Mouse (Mus musculus) MEL (cell line): ENCODE data around the gene Gm20662. TPM values are rescaled to one million over a fixed set of nuclear protein-coding genes. Genes with fewer than 3 reads are reported as not detected.
A peak's percentile ranks its signal among the peaks of the same experiment; 100 is the strongest.

Source experiments
- DNase-seq: peaks from one replicate; pipeline ENCODE4 v3.0.0; 2011; ENCODE audit warnings: low read depth, low spot score
- H3K27ac ChIP-seq: 2 replicates; pipeline ENCODE4 v1.5.1; 2012; ENCODE audit warnings: low read depth, mild to moderate bottlenecking, control low read depth, low read length, moderate library complexity; ENCODE audit not compliant: control insufficient read depth
- H3K27me3 ChIP-seq, 2 experiments: fragments of 150-350 bp in 1 of 2; sonication (generic) in 1 of 2; 2 replicates each; pipeline ENCODE4 v1.6.1; 2012; ENCODE audit warnings: low read length in 2 of 2, mild to moderate bottlenecking in 2 of 2, improper control_type of control experiment in 1 of 2, moderate library complexity in 1 of 2; ENCODE audit not compliant: insufficient read depth in 2 of 2, control insufficient read depth in 1 of 2
- H3K36me3 ChIP-seq, 2 experiments: 2 replicates each; pipeline ENCODE4 v1.6.1; 2012 to 2014; ENCODE audit warnings: low read length in 2 of 2, improper control_type of control experiment in 1 of 2, inconsistent platforms in 1 of 2, mild to moderate bottlenecking in 1 of 2; ENCODE audit not compliant: insufficient read depth in 2 of 2, control insufficient read depth in 1 of 2
- H3K4me1 ChIP-seq, 2 experiments: fragments of 150-350 bp in 1 of 2; sonication (generic) in 1 of 2; 2 replicates each; pipeline ENCODE4 v1.6.1; 2012; ENCODE audit warnings: low read length in 2 of 2, improper control_type of control experiment in 1 of 2, mild to moderate bottlenecking in 1 of 2; ENCODE audit not compliant: insufficient read depth in 2 of 2, control insufficient read depth in 1 of 2
- H3K4me3 ChIP-seq, 2 experiments: fragments of 150-350 bp in 1 of 2; sonication (generic) in 1 of 2; 2 replicates each; pipeline ENCODE4 v1.5.1; 2012; ENCODE audit warnings: low read depth in 2 of 2, low read length in 2 of 2, mild to moderate bottlenecking in 2 of 2, moderate library complexity in 2 of 2, control low read depth in 1 of 2, improper control_type of control experiment in 1 of 2; ENCODE audit not compliant: control insufficient read depth in 1 of 2, insufficient read depth in 1 of 2
- H3K79me2 ChIP-seq: 2 replicates; pipeline ENCODE4 v1.6.1; 2012; ENCODE audit warnings: mild to moderate bottlenecking, low read length, moderate library complexity; ENCODE audit not compliant: control insufficient read depth, poor library complexity, insufficient read depth
- H3K9ac ChIP-seq: 2 replicates; pipeline ENCODE4 v1.6.1; 2012; ENCODE audit warnings: low read depth, mild to moderate bottlenecking, control low read depth, low read length, moderate library complexity; ENCODE audit not compliant: control insufficient read depth, poor library complexity, severe bottlenecking
- H3K9me3 ChIP-seq: fragments of 150-350 bp; sonication (generic); replicated peaks from 2 replicates; pipeline ENCODE4 v1.6.1; 2012; ENCODE audit warnings: mild to moderate bottlenecking, low read length, improper control_type of control experiment, moderate library complexity; ENCODE audit not compliant: insufficient read depth
- BHLHE40 ChIP-seq: IDR thresholded peaks from 2 replicates; pipeline ENCODE4 v1.6.1; 2012; ENCODE audit warnings: low read depth, mild to moderate bottlenecking, inconsistent platforms, low read length, improper control_type of control experiment, borderline replicate concordance
- CHD2 ChIP-seq: IDR thresholded peaks from 2 replicates; pipeline ENCODE4 v1.6.1; 2011; ENCODE audit warnings: low read length, improper control_type of control experiment
- CTCF ChIP-seq, 3 experiments: IDR thresholded peaks in 2 of 3; conservative IDR thresholded peaks in 1 of 3; 2 replicates each; pipeline ENCODE4 v1.5.1; 2011 to 2012; ENCODE audit warnings: low read length in 3 of 3, low read depth in 2 of 3, mild to moderate bottlenecking in 2 of 3, improper control_type of control experiment in 1 of 3, inconsistent platforms in 1 of 3, mixed read lengths in 1 of 3, moderate library complexity in 1 of 3; ENCODE audit not compliant: control insufficient read depth in 1 of 3, insufficient read depth in 1 of 3, poor library complexity in 1 of 3, severe bottlenecking in 1 of 3
- ETS1 ChIP-seq: IDR thresholded peaks from 2 replicates; pipeline ENCODE4 v1.6.1; 2012; ENCODE audit warnings: low read depth, mild to moderate bottlenecking, inconsistent platforms, low read length, improper control_type of control experiment, moderate library complexity
- GABPA ChIP-seq: IDR thresholded peaks from 2 replicates; pipeline ENCODE4 v1.6.1; 2012; ENCODE audit warnings: low read depth, mild to moderate bottlenecking, inconsistent platforms, low read length, improper control_type of control experiment, moderate library complexity
- GATA1 ChIP-seq: IDR thresholded peaks from 2 replicates; pipeline ENCODE4 v1.6.1; 2011; ENCODE audit warnings: low read depth, low read length, improper control_type of control experiment
- HCFC1 ChIP-seq: IDR thresholded peaks from 2 replicates; pipeline ENCODE4 v1.6.1; 2012; ENCODE audit warnings: low read depth, mild to moderate bottlenecking, inconsistent platforms, low read length, improper control_type of control experiment, moderate library complexity
- MAX ChIP-seq: IDR thresholded peaks from 2 replicates; pipeline ENCODE4 v1.6.1; 2011; ENCODE audit warnings: low read length, improper control_type of control experiment
- MXI1 ChIP-seq: IDR thresholded peaks from 2 replicates; pipeline ENCODE4 v1.6.1; 2011; ENCODE audit warnings: mild to moderate bottlenecking, low read depth, low read length, improper control_type of control experiment
- MYB ChIP-seq: IDR thresholded peaks from 2 replicates; pipeline ENCODE4 v1.6.1; 2011; ENCODE audit warnings: mild to moderate bottlenecking, low read depth, low read length, improper control_type of control experiment
- NELFE ChIP-seq: IDR thresholded peaks from 2 replicates; pipeline ENCODE4 v1.6.1; 2011; ENCODE audit warnings: low read depth, low read length, improper control_type of control experiment
- POLR2A ChIP-seq, 2 experiments: IDR thresholded peaks; 2 replicates each; pipeline ENCODE4 v1.6.1; 2011 to 2012; ENCODE audit warnings: low read length in 2 of 2, mild to moderate bottlenecking in 2 of 2, control low read depth in 1 of 2, improper control_type of control experiment in 1 of 2, low read depth in 1 of 2, moderate library complexity in 1 of 2; ENCODE audit not compliant: control insufficient read depth in 1 of 2, insufficient read depth in 1 of 2, poor library complexity in 1 of 2
- SIN3A ChIP-seq: IDR thresholded peaks from 2 replicates; pipeline ENCODE4 v1.6.1; 2012; ENCODE audit warnings: low read length, improper control_type of control experiment, inconsistent platforms
- TBP ChIP-seq: IDR thresholded peaks from 2 replicates; pipeline ENCODE4 v1.8.0; 2011; ENCODE audit warnings: low read depth, low read length, improper control_type of control experiment
- UBTF ChIP-seq: IDR thresholded peaks from 2 replicates; pipeline ENCODE4 v1.6.1; 2012; ENCODE audit warnings: low read depth, mild to moderate bottlenecking, inconsistent platforms, low read length, improper control_type of control experiment, moderate library complexity, borderline replicate concordance; ENCODE audit not compliant: insufficient read depth
- ZMIZ1 ChIP-seq: IDR thresholded peaks from 2 replicates; pipeline ENCODE4 v1.6.1; 2012; ENCODE audit warnings: low read depth, mild to moderate bottlenecking, inconsistent platforms, low read length, improper control_type of control experiment, moderate library complexity
- polyA plus RNA-seq, 2 experiments: library from polyadenylated mRNA; stranded (reverse) in 1 of 2; unstranded in 1 of 2; fragments of >175 nt in 1 of 2; fragments of >200 nt in 1 of 2; gene quantifications; 2 replicates each; pipeline versions ENCODE4 v1.2.1 to v1.2.4; 2012; ENCODE audit warnings: low replicate concordance in 2 of 2, low read depth in 1 of 2; ENCODE audit not compliant: insufficient read length in 2 of 2, insufficient read depth in 1 of 2, missing spikeins in 1 of 2
- total RNA-seq: library from RNA; depleted of rRNA; stranded (reverse); fragments of 300-350 nt; gene quantifications from 2 replicates; pipeline ENCODE4 v1.2.3, GENCODE M21; 2012

The Gm20662 gene
- total and polyA plus RNA-seq, 3 experiments: 0.73 to 1.2 TPM; not detected in 1

DNA sequence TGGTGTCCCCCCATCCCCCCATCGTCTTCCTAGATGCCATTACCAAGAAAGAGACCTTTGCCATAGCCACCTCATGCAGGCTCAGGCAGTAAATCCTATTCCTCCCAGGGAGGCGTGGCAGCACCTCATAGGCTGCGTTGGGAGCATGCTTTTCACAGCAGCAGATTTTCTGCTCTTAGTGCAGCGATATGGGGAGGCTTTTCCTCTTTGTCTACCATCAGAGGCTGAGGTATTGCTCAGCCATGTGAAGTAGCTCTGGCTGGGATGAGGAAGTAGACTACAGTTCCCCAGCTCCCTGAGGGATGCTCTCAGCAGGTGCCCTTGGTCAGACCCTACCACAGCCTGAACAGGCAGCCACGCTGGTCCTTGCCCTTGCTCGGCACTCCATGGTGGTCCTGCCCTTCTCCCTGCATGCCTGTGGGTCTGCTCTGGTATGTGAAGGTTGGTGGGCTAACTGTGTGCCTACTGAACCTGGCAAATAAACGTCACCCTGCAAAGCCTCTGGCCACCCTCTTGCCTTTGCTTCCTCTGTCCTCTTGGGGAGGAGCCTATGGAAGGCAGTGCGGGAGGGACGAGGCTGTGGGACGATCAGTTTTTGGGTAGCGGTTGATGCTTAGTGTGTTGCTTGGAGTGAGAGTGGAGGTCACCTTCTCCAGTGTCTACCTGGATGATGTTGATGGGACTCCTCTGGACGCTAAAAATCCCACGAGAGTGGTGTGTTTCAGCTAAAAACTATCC, 46.8 kb upstream of the Gm20662 start:
- Histone ChIP-seq H3K27me3 (no peaks in the 10 kb centered on the region), H3K4me1 (peaks cover 0 to 13% of the 10 kb centered on the region in 2 experiments; a peak in 2 of 4 replicates), H3K79me2 (peaks cover 31% of the 10 kb centered on the region), H3K36me3 (peaks cover 0 to 12% of the 10 kb centered on the region in 2 experiments; a peak in 2 of 4 replicates), H3K4me3 (peak overlapping the region; percentile 71 to 96), H3K9ac (peak overlapping the region; percentile 86), H3K27ac (peak overlapping the region; percentile 64), H3K9me3 (no peaks in the 10 kb centered on the region)
- no peak for TF ChIP-seq GABPA
- TF ChIP-seq NELFE: peak; percentile 30; the same call in 1 of the 2 replicates
- TF ChIP-seq MAX: 0 out of 2 replicates have a peak, but pooled peaks have one; percentile 41
- TF ChIP-seq POLR2A (IDR thresholded peaks at IDR 0.05; ENCODE audit: control insufficient read depth in 1 of 2, insufficient read depth in 1 of 2, low read depth in 1 of 2, low read length in 2 of 2, poor library complexity in 1 of 2): peak; percentile 41 to 56; a peak in 2 of 4 replicates
- TF ChIP-seq MXI1: peak; percentile 49; the same call in 1 of the 2 replicates
- no peak for TF ChIP-seq CHD2
- TF ChIP-seq TBP: peak; percentile 96
- no peak for TF ChIP-seq BHLHE40
- TF ChIP-seq UBTF: peak; percentile 88; the same call in 1 of the 2 replicates
- TF ChIP-seq ETS1: 0 out of 2 replicates have a peak, but pooled peaks have one; percentile 5
- DNase-seq: peak; percentile 70

DNA sequence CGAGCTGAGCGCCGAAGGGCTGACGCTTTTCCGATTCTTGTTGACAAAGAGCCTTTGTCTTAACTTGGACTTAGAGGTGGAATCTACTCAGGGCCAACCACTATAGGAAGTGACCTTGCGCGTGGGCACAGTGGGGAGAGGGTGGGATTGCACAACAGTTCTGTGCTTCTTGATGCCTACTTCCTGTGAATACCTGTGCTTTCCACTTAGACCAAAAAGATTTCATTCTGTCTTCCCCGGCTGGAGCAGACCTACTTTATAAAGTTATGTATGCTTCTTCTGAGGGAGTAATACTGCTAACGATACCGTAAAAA, 46.3 kb upstream of the Gm20662 start, which contains the start of gene Traip:
Gene Traip, plus strand, starts transcription at position 215 of the 314 bp plus-strand sequence.
- DNase-seq: peak; percentile 61
- Histone ChIP-seq H3K36me3 (peaks cover 0 to 12% of the 10 kb centered on the region in 2 experiments; a peak in 2 of 4 replicates), H3K79me2 (peaks cover 31% of the 10 kb centered on the region), H3K27ac (peak within 1 kb of the TSS; percentile 71), H3K9me3 (no peaks in the 10 kb centered on the region), H3K4me3 (peak within 1 kb of the TSS; percentile 85 to 96), H3K27me3 (no peaks in the 10 kb centered on the region), H3K9ac (peak within 1 kb of the TSS; percentile 90), H3K4me1 (peaks cover 0 to 13% of the 10 kb centered on the region in 2 experiments; a peak in 2 of 4 replicates)
- no peak for TF ChIP-seq GATA1
- TF ChIP-seq ZMIZ1: no peak
- 0 out of 2 replicates have a peak, but pooled peaks have one; percentile 18 for TF ChIP-seq MXI1
- TF ChIP-seq BHLHE40: no peak
- TF ChIP-seq CTCF (IDR thresholded peaks at IDR 0.05 in 2 of 3, conservative IDR thresholded peaks at IDR 0.05 in 1 of 3; ENCODE audit: control insufficient read depth in 1 of 3, insufficient read depth in 1 of 3, low read depth in 2 of 3, low read length in 3 of 3, poor library complexity in 1 of 3, severe bottlenecking in 1 of 3): no peak
- no peak for TF ChIP-seq GABPA
- no peak for TF ChIP-seq MYB
- TF ChIP-seq HCFC1: no peak
- TF ChIP-seq SIN3A: 0 out of 2 replicates have a peak, but pooled peaks have one; percentile 32
- no peak for TF ChIP-seq POLR2A (IDR thresholded peaks at IDR 0.05; ENCODE audit: control insufficient read depth in 1 of 2, insufficient read depth in 1 of 2, low read depth in 1 of 2, low read length in 2 of 2, poor library complexity in 1 of 2)
